Mouse (Mus musculus): Measurements from ENCODE around the gene Cdc42ep4.

DNA sequence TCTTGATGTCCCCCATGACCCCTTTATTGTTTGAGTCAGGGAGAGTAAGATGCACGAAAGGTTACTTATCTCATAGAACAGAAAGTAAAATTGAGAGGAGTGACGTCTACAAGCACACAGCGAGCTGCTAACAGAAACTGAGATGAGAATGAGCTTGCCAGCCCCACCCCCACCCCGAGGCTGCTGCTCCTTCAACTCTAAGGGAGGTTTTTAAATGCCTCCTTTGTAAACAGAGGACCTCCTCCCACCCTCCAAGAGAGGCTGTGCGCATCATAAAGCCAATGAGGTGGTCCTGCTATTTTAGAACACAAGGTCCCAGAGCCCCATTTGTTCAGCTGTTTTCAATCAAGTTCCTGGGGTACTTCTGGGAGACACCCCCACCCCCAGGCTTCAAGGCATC, 11.8 kb upstream of the Cdc42ep4 start:
- TF ChIP-seq POLR2A (IDR thresholded peaks at IDR 0.05; ENCODE audit: insufficient read depth, low read depth, low read length) (no peak), CTCF (IDR thresholded peaks at IDR 0.05; ENCODE audit: insufficient read depth, low read depth, low read length) (no peak)

Measured in olfactory bulb, adult 2 months (tissue).